Mouse (Mus musculus): ENCODE results near the gene Dpf3.

DNA sequence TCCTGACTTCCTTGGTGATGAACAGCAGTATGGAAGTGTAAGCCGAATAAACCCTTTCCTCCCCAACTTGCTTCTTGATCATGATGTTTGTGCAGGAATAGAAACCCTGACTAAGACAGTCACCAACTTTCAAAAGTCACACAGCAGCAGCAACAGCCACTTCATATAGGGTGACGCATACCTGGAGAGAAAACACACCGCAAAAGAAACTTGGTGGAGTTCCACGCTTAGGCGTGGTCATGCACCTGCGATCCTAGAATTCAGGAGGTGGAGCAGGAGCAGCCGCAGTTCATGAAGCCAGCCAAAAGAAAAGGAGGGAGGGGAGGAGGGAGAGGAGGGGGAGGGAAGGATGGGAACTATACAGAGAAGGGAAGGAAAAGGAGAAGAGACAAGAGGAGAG is 106.4 kb downstream of the Dpf3 start:
- no peak for TF ChIP-seq CTCF (IDR thresholded peaks at IDR 0.05; ENCODE audit: control insufficient read depth, insufficient read depth, low read length)
- no peak for TF ChIP-seq POLR2A (IDR thresholded peaks at IDR 0.05; ENCODE audit: borderline replicate concordance, control insufficient read depth, low read depth, low read length)

All from bone marrow, adult 2 months (tissue).